Mouse (Mus musculus) lung, postnatal 0 days (tissue): ENCODE measurements around the gene 2200002J24Rik. TPM values are rescaled to one million over a fixed set of nuclear protein-coding genes. Genes with fewer than 3 reads are reported as not detected.
A peak's percentile ranks its signal among the peaks of the same experiment; 100 is the strongest.
"Not testable (repeated sequence)": the region's sequence is repeated elsewhere in the genome, so short reads cannot be mapped to it uniquely, and the experiment has no call there.

Experiments
- ATAC-seq: fragments of 200-750 bp; cut with Nextera tagmentation; 2 replicates; pipeline ENCODE4 v1.8.0; 2017; ENCODE audit warnings: moderate library complexity
- DNase-seq: peaks from one replicate; pipeline ENCODE4 v3.0.0-alpha.2; 2016; ENCODE audit warnings: low spot score
- H3K27ac ChIP-seq: fragments of 300-500 bp; sonication (generic); 2 replicates; pipeline ENCODE4 v1.5.1; 2014; ENCODE audit warnings: antibody characterized with exemption, mild to moderate bottlenecking, low read length, mixed read lengths
- H3K27me3 ChIP-seq: fragments of 300-500 bp; sonication (generic); replicated peaks from 2 replicates; pipeline ENCODE4 v1.6.1; 2014; ENCODE audit warnings: low read length, mixed read lengths; ENCODE audit not compliant: insufficient read depth
- H3K36me3 ChIP-seq: fragments of 300-500 bp; sonication (generic); 2 replicates; pipeline ENCODE4 v1.6.1; 2014; ENCODE audit warnings: low read length, mixed read lengths; ENCODE audit not compliant: insufficient read depth
- H3K4me1 ChIP-seq: fragments of 300-500 bp; sonication (generic); 2 replicates; pipeline ENCODE4 v1.6.1; 2014; ENCODE audit warnings: antibody characterized with exemption, low read depth, low read length, mixed read lengths; ENCODE audit not compliant: insufficient read depth
- H3K4me2 ChIP-seq: fragments of 300-500 bp; sonication (generic); replicated peaks from 2 replicates; pipeline ENCODE4 v1.6.1; 2014; ENCODE audit warnings: low read depth, mild to moderate bottlenecking, low read length, moderate library complexity, mixed read lengths
- H3K4me3 ChIP-seq: fragments of 300-500 bp; sonication (generic); 2 replicates; pipeline ENCODE4 v1.5.1; 2014; ENCODE audit warnings: low read depth, low read length
- H3K9ac ChIP-seq: fragments of 300-500 bp; sonication (generic); replicated peaks from 2 replicates; pipeline ENCODE4 v1.6.1; 2014; ENCODE audit warnings: low read depth, mild to moderate bottlenecking
- H3K9me3 ChIP-seq: fragments of 300-500 bp; sonication (generic); 2 replicates; pipeline ENCODE4 v1.6.1; 2016; ENCODE audit warnings: low read length, mixed read lengths
- CTCF ChIP-seq: IDR thresholded peaks from 2 replicates; pipeline ENCODE4 v1.5.1; 2016; ENCODE audit warnings: antibody characterized with exemption, mild to moderate bottlenecking
- EP300 ChIP-seq: IDR thresholded peaks from 2 replicates; pipeline ENCODE4 v1.6.1; 2016; ENCODE audit warnings: antibody characterized with exemption, mild to moderate bottlenecking, control low read depth
- WGBS: fragments of 180-500 bp; shearing (Covaris S2); extraction: QIAGEN DNeasy Blood & Tissue Kit; methylation state at CpG from one replicate; pipeline ENCODE4 v1.1.7; 2014; 5-methylcytosine and 5-hydroxymethylcytosine counted together
- polyA plus RNA-seq: library from polyadenylated mRNA; unstranded; fragments of >200 nt; fragmentation: Nextera tagmentation; extraction: Ambion mirVana; gene quantifications from 2 replicates; pipeline ENCODE4 v1.2.1, GENCODE M21; 2015

Gene 2200002J24Rik
- polyA plus RNA-seq, 1 experiment from 2014 or later, result 1.2 TPM

GRCm38 (mm10) chr7:30723274-30723953 lies 24.7 kb downstream of the 2200002J24Rik start:
- ATAC-seq, result no peak
- no peaks in the 10 kb centered on the region for H3K36me3 ChIP-seq
- no peaks in the 10 kb centered on the region for H3K9me3 ChIP-seq
- TF ChIP-seq EP300, result no peak
- no peak for TF ChIP-seq CTCF
- no peak for DNase-seq
- H3K4me3 ChIP-seq, result no peak overlapping the region
- no peak overlapping the region for H3K27ac ChIP-seq
- H3K4me1 ChIP-seq, result peaks cover 6% of the 10 kb centered on the region; the same call in 1 of the 2 replicates
- H3K4me2 ChIP-seq, result no peak overlapping the region
- 50% methylated on average over 6 of the region's 6 CpGs for WGBS
- no peaks in the 10 kb centered on the region for H3K27me3 ChIP-seq
- no peak overlapping the region for H3K9ac ChIP-seq

DNA sequence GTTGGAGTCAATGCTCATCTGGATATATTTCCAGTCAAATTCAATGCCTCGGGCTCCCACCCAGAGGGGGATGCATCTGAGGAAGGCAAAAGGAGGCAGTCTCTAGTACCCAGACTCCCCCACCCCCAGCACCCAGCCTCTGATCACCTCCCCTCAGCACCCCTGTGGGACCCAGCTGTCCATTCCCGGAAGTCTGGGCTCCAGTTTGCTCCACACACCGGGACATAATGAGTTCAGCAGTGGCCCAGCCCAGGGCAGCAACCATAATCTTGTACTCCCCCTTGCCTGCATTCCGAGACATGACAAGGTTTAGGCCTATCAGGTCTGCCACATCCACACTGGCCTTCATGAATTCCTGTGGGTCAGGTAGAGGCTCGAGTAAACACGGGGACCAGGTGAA lies 29.5 kb downstream of the 2200002J24Rik start:
- H3K36me3 ChIP-seq, result no peaks in the 10 kb centered on the region
- ATAC-seq (no peak), DNase-seq (no peak)
- no peak for TF ChIP-seq EP300
- no peak for TF ChIP-seq CTCF
- H3K9ac ChIP-seq, result 0 out of 2 replicates have a peak overlapping the region, but pooled peaks have one; percentile 85
- no peak overlapping the region for H3K4me3 ChIP-seq
- H3K4me2 ChIP-seq, result peak overlapping the region; percentile 92
- peaks cover 17% of the 10 kb centered on the region for H3K4me1 ChIP-seq
- H3K27ac ChIP-seq, result no peak overlapping the region
- WGBS, result 67% methylated on average over 6 of the region's 6 CpGs
- H3K27me3 ChIP-seq, result no peaks in the 10 kb centered on the region
- no peaks in the 10 kb centered on the region for H3K9me3 ChIP-seq

- ATAC-seq (peak; percentile 20), DNase-seq (peak; percentile 36)
- TF ChIP-seq CTCF (no peak), EP300 (no peak)
- no peaks in the 10 kb centered on the region for H3K36me3 ChIP-seq
- H3K27ac ChIP-seq, result peak overlapping the region; percentile 40
- peak overlapping the region; percentile 77 for H3K4me3 ChIP-seq
- H3K9me3 ChIP-seq, result no peaks in the 10 kb centered on the region
- H3K4me1 ChIP-seq, result peaks cover 17% of the 10 kb centered on the region
- WGBS, result 6% methylated on average over 26 of the region's 26 CpGs
- peak overlapping the region; percentile 92 for H3K4me2 ChIP-seq
- no peaks in the 10 kb centered on the region for H3K27me3 ChIP-seq
- H3K9ac ChIP-seq, result peak overlapping the region; percentile 85
Observed at GRCm38 (mm10) chr7:30728739-30729395, 30.1 kb downstream of the 2200002J24Rik start.

DNA sequence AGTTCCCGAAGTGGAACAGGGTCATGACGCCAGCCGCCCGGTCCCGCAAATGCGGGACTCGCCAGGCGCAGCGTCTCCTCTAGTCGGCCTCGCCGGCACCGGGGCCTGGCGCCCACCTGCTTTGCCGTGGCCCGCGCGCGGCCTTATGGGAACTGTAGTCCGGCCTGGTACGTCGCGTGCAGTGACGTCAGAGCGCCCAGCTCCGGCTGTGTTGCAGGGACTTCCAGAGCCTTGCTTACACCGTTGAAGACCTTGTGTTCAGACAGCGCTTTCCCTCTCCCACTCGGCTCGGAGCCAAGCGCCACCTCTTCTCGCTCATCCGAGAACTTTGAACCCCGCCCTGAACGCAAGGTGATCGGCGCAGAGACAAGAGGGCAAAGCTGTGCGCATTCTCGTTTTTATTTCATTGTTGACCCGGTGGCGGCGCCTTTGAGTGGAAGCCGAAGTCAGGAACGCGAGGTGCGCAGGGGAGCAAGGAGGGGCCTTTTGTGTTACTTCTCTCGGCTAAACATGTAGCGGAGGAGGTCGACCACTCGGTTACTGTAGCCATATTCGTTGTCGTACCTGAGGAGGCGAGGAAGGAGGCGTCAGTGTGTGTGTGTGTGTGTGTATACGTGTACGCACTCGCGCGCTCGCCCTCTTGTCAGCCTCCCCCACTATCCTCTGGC lies 30.8 kb downstream of the 2200002J24Rik start, which contains the start of gene Tmem147:
Gene Tmem147, minus strand, starts transcription at position 145 of the 668 bp plus-strand sequence.
- Histone ChIP-seq H3K36me3 (no peaks in the 10 kb centered on the region), H3K4me3 (peak within 1 kb of the TSS; percentile 77), H3K27ac (peak within 1 kb of the TSS; percentile 79), H3K4me1 (peaks cover 17% of the 10 kb centered on the region), H3K27me3 (no peaks in the 10 kb centered on the region), H3K9me3 (no peaks in the 10 kb centered on the region), H3K4me2 (peak within 1 kb of the TSS; percentile 92), H3K9ac (peak within 1 kb of the TSS; percentile 85)
- ATAC-seq (peak; percentile 99), DNase-seq (peak; percentile 96)
- TF ChIP-seq CTCF, result peak; percentile 60
- no peak for TF ChIP-seq EP300
- 2% methylated on average over 59 of the region's 60 CpGs for WGBS

DNA sequence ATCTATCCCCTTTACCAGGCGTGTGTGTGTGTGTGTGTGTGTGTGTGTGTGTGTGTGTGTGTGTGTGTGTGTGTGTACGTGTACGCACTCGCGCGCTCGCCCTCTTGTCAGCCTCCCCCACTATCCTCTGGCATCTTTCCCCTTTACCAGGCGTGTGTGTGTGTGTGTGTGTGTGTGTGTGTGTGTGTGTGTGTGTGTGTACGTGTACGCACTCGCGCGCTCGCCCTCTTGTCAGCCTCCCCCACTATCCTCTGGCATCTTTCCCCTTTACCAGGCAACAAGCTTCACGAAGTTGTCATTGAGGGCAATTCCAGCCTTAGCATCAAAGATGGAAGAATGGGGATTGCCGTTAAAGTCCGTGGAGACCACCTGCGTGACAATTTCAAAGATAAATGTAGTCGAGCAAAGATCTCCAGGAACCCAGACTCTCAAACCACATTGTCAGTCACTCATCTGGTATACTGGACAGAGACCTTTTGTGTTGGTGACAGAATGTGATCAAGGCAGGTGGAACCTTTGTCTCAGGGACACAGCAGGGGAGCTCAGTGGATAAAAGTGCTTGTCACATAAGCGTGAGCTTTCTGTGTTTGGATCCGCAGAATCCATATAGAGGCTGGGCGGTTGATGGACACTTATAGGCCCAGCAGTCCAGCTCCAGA lies 31.5 kb downstream of the 2200002J24Rik start:
- Histone ChIP-seq H3K9ac (peak overlapping the region; percentile 85; the same call in 1 of the 2 replicates), H3K4me3 (peak overlapping the region; percentile 77), H3K4me2 (peak overlapping the region; percentile 92), H3K4me1 (peaks cover 17% of the 10 kb centered on the region), H3K27ac (peak overlapping the region; percentile 79)
- peak; percentile 6 for ATAC-seq
- DNase-seq, H3K36me3 ChIP-seq, H3K27me3 ChIP-seq, H3K9me3 ChIP-seq: not testable (repeated sequence)
- 26% methylated on average over 11 of the region's 22 CpGs for WGBS

- H3K9ac ChIP-seq, result no peak overlapping the region
- no peaks in the 10 kb centered on the region for H3K36me3 ChIP-seq
- no peak overlapping the region for H3K4me2 ChIP-seq
- H3K9me3 ChIP-seq, result no peaks in the 10 kb centered on the region
- no peaks in the 10 kb centered on the region for H3K27me3 ChIP-seq
- no peak; the same call in 1 of the 2 replicates for TF ChIP-seq CTCF
- no peak for TF ChIP-seq EP300
- no peak for ATAC-seq
- no peak overlapping the region for H3K4me3 ChIP-seq
- WGBS, result 86% methylated on average over 3 of the region's 3 CpGs
- no peaks in the 10 kb centered on the region for H3K4me1 ChIP-seq
- H3K27ac ChIP-seq, result no peak overlapping the region
- no peak for DNase-seq
Observed at GRCm38 (mm10) chr7:30736211-30736610, 37.5 kb downstream of the 2200002J24Rik start.

DNA sequence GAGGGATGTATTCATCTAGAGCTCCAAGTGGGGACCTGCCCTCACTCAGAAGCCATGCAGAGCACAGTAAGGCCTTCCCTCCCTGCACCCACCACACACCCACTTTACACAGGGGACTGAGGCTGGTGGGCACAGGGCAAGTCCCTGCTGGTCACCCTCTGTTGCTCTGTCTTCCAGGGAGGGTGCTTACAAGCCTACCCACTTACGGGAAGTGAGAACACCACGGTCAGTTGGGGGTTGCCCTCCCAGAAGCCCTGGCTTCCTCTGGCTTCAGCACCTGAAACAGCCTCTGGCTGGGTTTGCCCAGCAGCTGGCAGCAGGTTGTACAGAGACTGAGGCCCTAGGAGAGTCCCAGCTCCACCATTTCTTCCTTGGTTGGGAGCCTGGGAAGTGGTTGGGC lies 43.8 kb downstream of the 2200002J24Rik start:
- 56% methylated on average over 2 of the region's 2 CpGs for WGBS
- H3K9ac ChIP-seq, H3K4me1 ChIP-seq, ATAC-seq, DNase-seq, H3K4me3 ChIP-seq, H3K36me3 ChIP-seq, H3K27ac ChIP-seq, H3K4me2 ChIP-seq, H3K9me3 ChIP-seq, H3K27me3 ChIP-seq: not testable (repeated sequence)

GRCm38 (mm10) chr7:30743617-30744016 lies 44.9 kb downstream of the 2200002J24Rik start, which contains the start of gene Gapdhs:
TSS of gene Gapdhs (minus strand) at chr7:30743681.
- WGBS, result 67% methylated on average over 1 of the region's 4 CpGs
- not testable (repeated sequence) for H3K4me3 ChIP-seq, H3K4me2 ChIP-seq, H3K27me3 ChIP-seq, H3K36me3 ChIP-seq, H3K9ac ChIP-seq, H3K9me3 ChIP-seq, H3K4me1 ChIP-seq
- DNase-seq, result peak; percentile 60
- peak; percentile 60 for ATAC-seq
- H3K27ac ChIP-seq, result peak within 1 kb of the TSS; percentile 64; the same call in 1 of the 2 replicates
